Mouse (Mus musculus): Measurements from ENCODE around the gene Prr15l. TPM values are rescaled to one million over a fixed set of nuclear protein-coding genes. Genes with fewer than 3 reads are reported as not detected.

Prr15l gene
- polyA plus RNA-seq, 1 experiment from 2014 or later, result 76.5 TPM

- DNase-seq (ENCODE audit: low spot score), result peak; percentile 100
These were observed 11.6 kb upstream of the Prr15l start, which contains the start of gene Cdk5rap3 for GRCm38 (mm10) chr11:96916044-96916884. Gene Cdk5rap3 (minus strand): TSS chr11:96916496.

GRCm38 (mm10) chr11:96916885-96917396, 11.0 kb upstream of the Prr15l start:
- Histone ChIP-seq H3K4me1 (replicated peaks; ENCODE audit: insufficient read depth, low read length) (no peaks in the 10 kb centered on the region; the same call in 1 of the 2 replicates), H3K4me3 (replicated peaks; ENCODE audit: low read depth, low read length) (peak overlapping the region; percentile 26), H3K9ac (ENCODE audit: low read depth, low read length) (0 out of 2 replicates have a peak overlapping the region, but pooled peaks have one; percentile 27), H3K27ac (no peak overlapping the region), H3K4me2 (ENCODE audit: low read length) (peak overlapping the region; percentile 65), H3K36me3 (ENCODE audit: insufficient read depth, low read length) (no peaks in the 10 kb centered on the region), H3K27me3 (ENCODE audit: insufficient read depth, low read length) (no peaks in the 10 kb centered on the region), H3K9me3 (replicated peaks; ENCODE audit: low read length) (no peaks in the 10 kb centered on the region)
- ATAC-seq (replicated peaks; ENCODE audit: low FRiP score, low read depth) (peak; percentile 2; the same call in 1 of the 2 replicates), DNase-seq (ENCODE audit: low spot score) (no peak)
- no peak for TF ChIP-seq CTCF (IDR thresholded peaks at IDR 0.05; ENCODE audit: low read depth)
- WGBS, result 29% methylated on average over 12 of the region's 13 CpGs

More at GRCm38 (mm10) chr11:96916044-96916884, 11.6 kb upstream of the Prr15l start, which contains the start of gene Cdk5rap3:
- Histone ChIP-seq H3K27me3 (ENCODE audit: insufficient read depth, low read length) (no peaks in the 10 kb centered on the region), H3K9ac (ENCODE audit: low read depth, low read length) (peak within 1 kb of the TSS; percentile 66), H3K4me2 (ENCODE audit: low read length) (peak within 1 kb of the TSS; percentile 65), H3K36me3 (ENCODE audit: insufficient read depth, low read length) (0 out of 2 replicates have a peak, but pooled peaks cover 5% of the 10 kb centered on the region), H3K9me3 (replicated peaks; ENCODE audit: low read length) (no peaks in the 10 kb centered on the region), H3K4me3 (replicated peaks; ENCODE audit: low read depth, low read length) (peak within 1 kb of the TSS; percentile 54), H3K27ac (peak within 1 kb of the TSS; percentile 79), H3K4me1 (replicated peaks; ENCODE audit: insufficient read depth, low read length) (no peaks in the 10 kb centered on the region; the same call in 1 of the 2 replicates)
- TF ChIP-seq CTCF (IDR thresholded peaks at IDR 0.05; ENCODE audit: low read depth), result peak; percentile 96
- WGBS, result under 1% methylated on average over 55 of the region's 55 CpGs
- peak; percentile 95 for ATAC-seq (replicated peaks; ENCODE audit: low FRiP score, low read depth)

GRCm38 (mm10) chr11:96917415-96917814, 10.5 kb upstream of the Prr15l start:
- no peak overlapping the region for H3K27ac ChIP-seq

GRCm38 (mm10) chr11:96919003-96919402, 8.9 kb upstream of the Prr15l start:
- WGBS, result 56% methylated on average over 6 of the region's 6 CpGs
- H3K27ac ChIP-seq, result no peak overlapping the region

More at GRCm38 (mm10) chr11:96917415-96917814, 10.5 kb upstream of the Prr15l start:
- no peaks in the 10 kb centered on the region; the same call in 1 of the 2 replicates for H3K4me1 ChIP-seq (replicated peaks; ENCODE audit: insufficient read depth, low read length)
- H3K9ac ChIP-seq (ENCODE audit: low read depth, low read length), result no peak overlapping the region
- H3K9me3 ChIP-seq (replicated peaks; ENCODE audit: low read length), result no peaks in the 10 kb centered on the region
- DNase-seq (ENCODE audit: low spot score), result no peak
- no peak overlapping the region for H3K4me2 ChIP-seq (ENCODE audit: low read length)
- no peaks in the 10 kb centered on the region for H3K36me3 ChIP-seq (ENCODE audit: insufficient read depth, low read length)
- no peak for ATAC-seq (replicated peaks; ENCODE audit: low FRiP score, low read depth)
- 86% methylated on average over 6 of the region's 6 CpGs for WGBS
- TF ChIP-seq CTCF (IDR thresholded peaks at IDR 0.05; ENCODE audit: low read depth), result no peak
- no peak overlapping the region for H3K4me3 ChIP-seq (replicated peaks; ENCODE audit: low read depth, low read length)
- no peaks in the 10 kb centered on the region for H3K27me3 ChIP-seq (ENCODE audit: insufficient read depth, low read length)

GRCm38 (mm10) chr11:96924861-96925260, 3.0 kb upstream of the Prr15l start:
- DNase-seq (ENCODE audit: low spot score) (no peak), ATAC-seq (replicated peaks; ENCODE audit: low FRiP score, low read depth) (no peak)
- Histone ChIP-seq H3K27ac (no peak overlapping the region), H3K9ac (ENCODE audit: low read depth, low read length) (no peak overlapping the region), H3K9me3 (replicated peaks; ENCODE audit: low read length) (no peaks in the 10 kb centered on the region), H3K4me2 (ENCODE audit: low read length) (no peak overlapping the region), H3K36me3 (ENCODE audit: insufficient read depth, low read length) (no peaks in the 10 kb centered on the region), H3K4me1 (replicated peaks; ENCODE audit: insufficient read depth, low read length) (0 out of 2 replicates have a peak, but pooled peaks cover 7% of the 10 kb centered on the region), H3K27me3 (ENCODE audit: insufficient read depth, low read length) (no peaks in the 10 kb centered on the region), H3K4me3 (replicated peaks; ENCODE audit: low read depth, low read length) (no peak overlapping the region)
- no peak for TF ChIP-seq CTCF (IDR thresholded peaks at IDR 0.05; ENCODE audit: low read depth)
- WGBS, result 78% methylated on average over 11 of the region's 11 CpGs

More at GRCm38 (mm10) chr11:96919003-96919402, 8.9 kb upstream of the Prr15l start:
- Histone ChIP-seq H3K9me3 (replicated peaks; ENCODE audit: low read length) (no peaks in the 10 kb centered on the region), H3K4me3 (replicated peaks; ENCODE audit: low read depth, low read length) (no peak overlapping the region), H3K4me2 (ENCODE audit: low read length) (no peak overlapping the region), H3K27me3 (ENCODE audit: insufficient read depth, low read length) (no peaks in the 10 kb centered on the region), H3K9ac (ENCODE audit: low read depth, low read length) (no peak overlapping the region), H3K4me1 (replicated peaks; ENCODE audit: insufficient read depth, low read length) (no peaks in the 10 kb centered on the region; the same call in 1 of the 2 replicates), H3K36me3 (ENCODE audit: insufficient read depth, low read length) (no peaks in the 10 kb centered on the region)
- DNase-seq (ENCODE audit: low spot score) (no peak), ATAC-seq (replicated peaks; ENCODE audit: low FRiP score, low read depth) (no peak)
- TF ChIP-seq CTCF (IDR thresholded peaks at IDR 0.05; ENCODE audit: low read depth), result no peak

- 85% methylated on average over 12 of the region's 12 CpGs for WGBS
- H3K4me1 ChIP-seq (replicated peaks; ENCODE audit: insufficient read depth, low read length), result 0 out of 2 replicates have a peak, but pooled peaks cover 7% of the 10 kb centered on the region
- no peak overlapping the region for H3K9ac ChIP-seq (ENCODE audit: low read depth, low read length)
- no peak overlapping the region for H3K27ac ChIP-seq
- H3K4me3 ChIP-seq (replicated peaks; ENCODE audit: low read depth, low read length), result no peak overlapping the region
- H3K36me3 ChIP-seq (ENCODE audit: insufficient read depth, low read length), result no peaks in the 10 kb centered on the region
- no peaks in the 10 kb centered on the region for H3K27me3 ChIP-seq (ENCODE audit: insufficient read depth, low read length)
- no peak for DNase-seq (ENCODE audit: low spot score)
- TF ChIP-seq CTCF (IDR thresholded peaks at IDR 0.05; ENCODE audit: low read depth), result no peak
- H3K9me3 ChIP-seq (replicated peaks; ENCODE audit: low read length), result no peaks in the 10 kb centered on the region
- no peak overlapping the region for H3K4me2 ChIP-seq (ENCODE audit: low read length)
- ATAC-seq (replicated peaks; ENCODE audit: low FRiP score, low read depth), result no peak
These were observed 2.3 kb upstream of the Prr15l start for GRCm38 (mm10) chr11:96925469-96926148.

Data from kidney, postnatal 0 days (tissue).